Mouse (Mus musculus) lung, adult 2 months (tissue): Measurements from ENCODE around the gene Ttyh3. TPM values are rescaled to one million over a fixed set of nuclear protein-coding genes. Genes with fewer than 3 reads are reported as not detected.

Source experiments
- DNase-seq: peaks from one replicate; pipeline ENCODE4 v3.0.0; 2022
- H3K4me1 ChIP-seq: fragments of 200-500 bp; 2 replicates; pipeline ENCODE4 v1.6.1; 2011; ENCODE audit warnings: low read length; ENCODE audit not compliant: control insufficient read depth, insufficient read depth
- H3K4me3 ChIP-seq: fragments of 200-500 bp; replicated peaks from 2 replicates; pipeline ENCODE3; 2011; ENCODE audit warnings: low read depth, mild to moderate bottlenecking, control low read depth, low read length; ENCODE audit errors: extremely low read depth
- CTCF ChIP-seq: fragments of 200-500 bp; IDR thresholded peaks from 2 replicates; pipeline ENCODE4 v1.5.1; 2011; ENCODE audit warnings: mild to moderate bottlenecking, low read length, control low read depth; ENCODE audit not compliant: insufficient read depth
- POLR2A ChIP-seq: fragments of 200-500 bp; IDR thresholded peaks from 2 replicates; pipeline ENCODE4 v1.6.1; 2011; ENCODE audit warnings: low read depth, mild to moderate bottlenecking, control low read depth, low read length, borderline replicate concordance; ENCODE audit errors: extremely low read depth
- WGBS: fragments of 180-500 bp; shearing (Covaris S2); methylation state at CpG from one replicate; pipeline ENCODE4 v1.1.7; 2018; 5-methylcytosine and 5-hydroxymethylcytosine counted together
- polyA plus RNA-seq: library from polyadenylated mRNA; depleted of rRNA; stranded (reverse); fragments of >200 nt; gene quantifications from 2 replicates; pipeline ENCODE4 v1.2.3, GENCODE M21; 2012

Ttyh3 gene
- polyA plus RNA-seq, 1 experiment, result 117 TPM

DNA sequence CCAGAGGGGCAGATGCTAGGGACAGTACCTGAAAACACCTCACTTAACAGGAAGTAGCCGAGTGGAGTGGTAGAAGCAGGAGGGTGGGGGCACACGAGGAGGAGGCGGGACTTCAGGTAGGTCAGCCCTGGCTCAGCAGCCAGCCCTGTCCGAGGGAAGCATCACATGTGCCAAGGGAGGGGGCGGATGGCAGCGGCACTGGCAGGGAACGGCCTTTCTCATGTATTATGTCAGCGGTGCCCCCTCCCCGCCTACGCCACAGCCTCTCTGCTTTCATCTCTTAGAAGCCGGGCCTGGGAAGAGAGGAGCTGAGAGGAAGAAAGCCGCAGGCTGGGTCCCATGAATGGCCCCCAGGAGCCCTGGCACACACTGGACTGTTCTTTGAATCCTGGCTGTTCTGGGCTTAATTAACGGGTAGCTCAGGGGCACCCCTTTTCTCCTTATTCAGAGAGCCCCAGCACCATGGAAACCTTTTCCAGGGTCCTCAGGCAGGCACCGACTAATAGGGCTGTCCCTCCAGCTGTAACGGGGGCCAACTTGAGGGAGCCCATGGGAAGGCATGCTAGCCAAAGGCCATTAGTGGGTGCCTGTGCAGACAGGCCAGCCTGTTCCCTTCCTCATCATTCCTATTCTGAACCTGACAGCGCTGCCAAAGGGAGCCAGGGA lies 10.9 kb upstream of the Ttyh3 start:
- Histone ChIP-seq H3K4me1 (peaks cover 8% of the 10 kb centered on the region), H3K4me3 (no peak overlapping the region)
- no peak for TF ChIP-seq CTCF
- no peak for TF ChIP-seq POLR2A
- no peak for DNase-seq
- 42% methylated on average over 16 of the region's 16 CpGs for WGBS

- H3K4me1 ChIP-seq, result peaks cover 11% of the 10 kb centered on the region
- no peak for DNase-seq
- WGBS, result 85% methylated on average over 15 of the region's 15 CpGs
- TF ChIP-seq POLR2A (no peak), CTCF (no peak)
- H3K4me3 ChIP-seq, result no peak overlapping the region
Observed at GRCm38 (mm10) chr5:140654096-140654845, 5.4 kb upstream of the Ttyh3 start.

DNA sequence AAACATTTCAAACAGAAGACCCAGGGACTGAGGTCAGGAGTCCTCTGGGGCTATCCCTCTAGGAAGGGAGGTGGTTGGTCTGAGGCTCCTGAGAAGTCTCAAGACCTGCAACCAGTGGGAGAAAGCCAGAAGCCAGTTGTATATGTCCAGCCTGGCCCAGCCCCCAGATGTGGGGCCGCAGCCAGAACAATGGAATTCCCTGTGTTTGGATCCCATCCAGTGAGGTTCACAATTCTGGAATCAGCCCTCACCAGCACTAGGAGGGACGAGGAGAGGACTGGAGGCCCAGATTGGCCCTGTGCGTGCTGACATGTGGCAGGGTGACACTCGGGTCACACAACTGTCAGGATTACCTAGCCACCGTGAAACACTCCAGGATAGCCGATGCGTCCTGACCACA lies 3.8 kb upstream of the Ttyh3 start:
- TF ChIP-seq POLR2A (no peak), CTCF (no peak)
- WGBS, result 50% methylated on average over 7 of the region's 7 CpGs
- Histone ChIP-seq H3K4me3 (no peak overlapping the region), H3K4me1 (peaks cover 12% of the 10 kb centered on the region)
- no peak for DNase-seq

- TF ChIP-seq CTCF (no peak), POLR2A (no peak)
- WGBS, result 47% methylated on average over 11 of the region's 11 CpGs
- DNase-seq, result no peak
- peaks cover 20% of the 10 kb centered on the region for H3K4me1 ChIP-seq
- no peak overlapping the region for H3K4me3 ChIP-seq
Observed at GRCm38 (mm10) chr5:140651231-140651630, 2.4 kb upstream of the Ttyh3 start.

- no peak for TF ChIP-seq CTCF
- 76% methylated on average over 7 of the region's 7 CpGs for WGBS
- Histone ChIP-seq H3K4me1 (peaks cover 23% of the 10 kb centered on the region), H3K4me3 (no peak overlapping the region)
- DNase-seq, result no peak
Observed at GRCm38 (mm10) chr5:140649881-140650414, 1.1 kb upstream of the Ttyh3 start.

DNA sequence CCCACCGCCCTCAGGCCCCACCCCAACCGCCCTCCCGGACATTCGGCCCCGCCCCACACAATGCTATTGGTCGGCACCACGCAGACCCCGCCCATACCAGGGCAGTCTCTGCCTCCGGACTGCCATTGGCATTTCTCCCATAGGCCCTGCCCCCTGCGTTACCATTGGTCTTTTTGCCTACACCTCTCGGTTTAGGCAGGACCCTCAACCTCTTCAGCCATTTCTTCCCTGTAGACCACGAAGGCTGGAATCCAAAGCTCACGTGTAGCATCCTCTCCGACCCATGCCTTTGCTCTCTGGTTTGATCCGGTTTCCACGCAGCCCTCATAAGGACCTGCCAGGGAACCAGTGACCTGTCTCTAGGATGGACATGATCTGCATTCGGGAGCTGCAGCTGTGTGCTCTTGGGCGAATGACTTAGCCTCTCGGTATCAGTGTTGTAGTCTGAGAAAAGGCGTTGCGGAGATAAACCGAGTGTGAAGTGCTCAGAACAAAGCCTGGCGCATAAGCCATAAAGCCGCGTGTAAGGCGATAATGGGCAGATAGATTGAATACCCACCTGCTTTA lies 353 bp upstream of the Ttyh3 start:
- peaks cover 23% of the 10 kb centered on the region for H3K4me1 ChIP-seq
- peak overlapping the region; percentile 54 for H3K4me3 ChIP-seq
- TF ChIP-seq CTCF (no peak), POLR2A (no peak)
- peak; percentile 94 for DNase-seq
- WGBS, result 7% methylated on average over 26 of the region's 26 CpGs

DNA sequence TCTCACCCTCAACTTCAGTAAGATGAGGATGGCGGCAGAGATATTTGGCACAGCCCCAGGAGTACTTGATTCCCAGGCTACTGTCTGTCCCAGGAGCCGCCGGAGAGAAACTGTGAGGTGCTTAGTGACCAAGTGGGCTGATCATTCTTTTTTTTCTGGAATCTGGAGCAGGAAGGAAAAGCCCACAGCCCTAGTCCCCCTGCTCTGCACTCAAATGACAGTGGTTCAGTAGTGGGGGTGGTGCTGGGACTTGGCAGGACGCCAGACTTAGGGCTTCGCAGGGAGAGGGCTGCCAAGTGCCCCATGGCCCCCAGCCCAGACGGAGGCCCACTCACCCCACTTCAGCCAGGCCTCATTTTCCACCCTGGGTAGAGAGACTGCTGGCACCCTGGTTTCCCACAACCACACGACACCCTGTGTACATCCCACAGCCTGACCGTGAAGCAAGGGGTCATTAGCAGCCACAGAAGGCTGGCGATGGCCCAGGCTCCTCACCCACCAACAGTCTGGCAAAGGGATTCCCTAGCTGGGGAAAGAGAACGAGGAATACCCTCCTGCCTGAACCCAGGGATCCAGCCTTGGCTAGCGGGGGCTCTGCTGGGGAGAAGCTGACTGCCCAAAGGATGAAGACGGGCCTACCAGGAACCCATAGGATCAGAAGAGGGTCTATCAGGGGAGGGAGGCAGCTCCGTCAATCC lies 861 bp downstream of the Ttyh3 start:
- no peak for TF ChIP-seq CTCF
- 5% methylated on average over 13 of the region's 13 CpGs for WGBS
- peak overlapping the region; percentile 59 for H3K4me3 ChIP-seq
- peaks cover 23% of the 10 kb centered on the region for H3K4me1 ChIP-seq
- DNase-seq, result peak; percentile 52

GRCm38 (mm10) chr5:140647031-140647760 lies 1.6 kb downstream of the Ttyh3 start:
- Histone ChIP-seq H3K4me3 (peak overlapping the region; percentile 45), H3K4me1 (peaks cover 23% of the 10 kb centered on the region)
- TF ChIP-seq CTCF (no peak), POLR2A (no peak)
- WGBS, result 59% methylated on average over 13 of the region's 13 CpGs
- no peak for DNase-seq

- 85% methylated on average over 6 of the region's 6 CpGs for WGBS
- TF ChIP-seq CTCF (no peak), POLR2A (no peak)
- Histone ChIP-seq H3K4me3 (no peak overlapping the region), H3K4me1 (peaks cover 16% of the 10 kb centered on the region)
- no peak for DNase-seq
Observed at GRCm38 (mm10) chr5:140646171-140646570, 2.7 kb downstream of the Ttyh3 start.
